Mouse (Mus musculus) midbrain, embryonic 14.5 days (tissue): ENCODE data around the gene Lysmd4. TPM values are rescaled to one million over a fixed set of nuclear protein-coding genes. Genes with fewer than 3 reads are reported as not detected.
"Not testable (repeated sequence)": the region's sequence is repeated elsewhere in the genome, so short reads cannot be mapped to it uniquely, and the experiment has no call there.

ENCODE experiments used
- ATAC-seq: fragments of 200-750 bp; cut with Nextera tagmentation; 2 replicates; pipeline ENCODE4 v1.8.0; 2017; ENCODE audit warnings: moderate number of reproducible peaks, moderate library complexity; ENCODE audit not compliant: low FRiP score, low TSS enrichment
- DNase-seq: peaks from one replicate; pipeline ENCODE4 v3.0.0-alpha.2; 2015
- H3K27ac ChIP-seq: fragments of 300-500 bp; sonication (generic); replicated peaks from 2 replicates; pipeline ENCODE4 v1.5.1; 2014; ENCODE audit warnings: mild to moderate bottlenecking, low read depth, low read length, moderate library complexity
- H3K27me3 ChIP-seq: fragments of 300-500 bp; sonication (generic); 2 replicates; pipeline ENCODE4 v1.6.1; 2014; ENCODE audit warnings: low read length, control low read depth, mixed read lengths; ENCODE audit not compliant: control insufficient read depth, insufficient read depth
- H3K36me3 ChIP-seq: fragments of 300-500 bp; sonication (generic); 2 replicates; pipeline ENCODE4 v1.6.1; 2014; ENCODE audit warnings: low read length, control low read depth; ENCODE audit not compliant: control insufficient read depth, insufficient read depth
- H3K4me1 ChIP-seq: fragments of 300-500 bp; sonication (generic); 2 replicates; pipeline ENCODE4 v1.6.1; 2014; ENCODE audit warnings: mild to moderate bottlenecking, antibody characterized with exemption, low read length, control low read depth; ENCODE audit not compliant: control insufficient read depth, insufficient read depth
- H3K4me2 ChIP-seq: fragments of 300-500 bp; sonication (generic); 2 replicates; pipeline ENCODE4 v1.6.1; 2014; ENCODE audit warnings: mild to moderate bottlenecking, low read length, moderate library complexity
- H3K4me3 ChIP-seq: fragments of 300-500 bp; sonication (generic); replicated peaks from 2 replicates; pipeline ENCODE4 v1.5.1; 2014; ENCODE audit warnings: low read depth, low read length
- H3K9ac ChIP-seq: fragments of 300-500 bp; sonication (generic); replicated peaks from 2 replicates; pipeline ENCODE4 v1.6.1; 2014; ENCODE audit warnings: mild to moderate bottlenecking, low read length, moderate library complexity
- H3K9me3 ChIP-seq: fragments of 300-500 bp; sonication (generic); 2 replicates; pipeline ENCODE4 v1.6.1; 2016; ENCODE audit warnings: low read length, control low read depth, mixed read lengths; ENCODE audit not compliant: control insufficient read depth
- WGBS: fragments of 180-500 bp; shearing (Covaris S2); extraction: QIAGEN DNeasy Blood & Tissue Kit; methylation state at CpG from one replicate; pipeline ENCODE4 v1.1.7; 2014; 5-methylcytosine and 5-hydroxymethylcytosine counted together
- polyA plus RNA-seq: library from polyadenylated mRNA; unstranded; fragments of >200 nt; fragmentation: Nextera tagmentation; extraction: Ambion mirVana; gene quantifications from 2 replicates; pipeline ENCODE4 v1.2.1, GENCODE M21; 2014

Gene Lysmd4
- polyA plus RNA-seq, 1 experiment from 2014 or later: 30.0 TPM

DNA sequence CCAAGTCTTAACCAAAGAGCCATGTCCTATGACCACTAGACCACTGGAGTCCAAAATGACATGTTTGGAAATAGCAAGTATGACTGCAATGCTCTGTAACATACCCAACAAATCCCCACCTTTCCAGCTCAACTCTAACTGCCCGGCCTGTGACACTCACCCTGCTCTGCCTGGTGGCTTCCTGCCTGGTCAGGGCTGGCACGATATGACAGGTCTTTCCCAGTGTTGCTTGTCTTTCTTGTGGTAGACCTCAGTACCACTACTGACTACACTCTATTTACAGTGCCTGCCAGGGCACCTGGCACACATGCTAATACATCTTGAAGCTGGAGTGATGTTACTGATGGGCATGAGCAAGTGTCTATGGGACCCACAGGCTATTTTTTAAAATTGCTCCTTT lies 15.4 kb downstream of the Lysmd4 start:
- DNase-seq: no peak
- 97% methylated on average over 2 of the region's 2 CpGs for WGBS
- no peak overlapping the region for H3K4me2 ChIP-seq
- no peaks in the 10 kb centered on the region for H3K4me1 ChIP-seq
- no peak overlapping the region for H3K4me3 ChIP-seq
- H3K36me3 ChIP-seq: peaks cover 36% of the 10 kb centered on the region
- no peak overlapping the region for H3K27ac ChIP-seq
- H3K27me3 ChIP-seq: no peaks in the 10 kb centered on the region
- no peaks in the 10 kb centered on the region for H3K9me3 ChIP-seq
- ATAC-seq: no peak
- H3K9ac ChIP-seq: no peak overlapping the region

DNA sequence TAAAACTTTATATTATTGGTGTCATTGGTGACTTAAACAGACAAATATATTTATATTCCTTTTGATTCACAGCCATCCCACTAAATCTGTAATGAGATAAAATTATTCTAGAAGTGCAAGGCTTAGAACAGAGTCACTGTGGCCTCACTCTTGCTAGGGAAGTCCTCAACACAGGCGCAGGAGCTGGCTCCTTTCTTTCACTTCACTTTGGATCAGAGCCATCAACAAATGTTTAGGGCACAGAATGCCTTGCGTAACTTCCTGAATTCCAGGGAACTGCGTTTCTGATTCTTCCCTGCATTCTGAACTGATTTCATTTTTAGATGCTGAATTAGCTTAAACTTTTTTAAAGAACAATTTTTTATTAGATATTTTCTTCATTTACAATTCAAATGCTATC lies 19.6 kb downstream of the Lysmd4 start:
- no peaks in the 10 kb centered on the region for H3K27me3 ChIP-seq
- no peaks in the 10 kb centered on the region for H3K4me1 ChIP-seq
- no peak overlapping the region for H3K4me2 ChIP-seq
- peaks cover 10% of the 10 kb centered on the region for H3K36me3 ChIP-seq
- DNase-seq: no peak
- H3K9me3 ChIP-seq: no peaks in the 10 kb centered on the region
- ATAC-seq: no peak
- 93% methylated on average over 3 of the region's 3 CpGs for WGBS
- H3K27ac ChIP-seq: no peak overlapping the region
- H3K4me3 ChIP-seq: no peak overlapping the region
- H3K9ac ChIP-seq: no peak overlapping the region

DNA sequence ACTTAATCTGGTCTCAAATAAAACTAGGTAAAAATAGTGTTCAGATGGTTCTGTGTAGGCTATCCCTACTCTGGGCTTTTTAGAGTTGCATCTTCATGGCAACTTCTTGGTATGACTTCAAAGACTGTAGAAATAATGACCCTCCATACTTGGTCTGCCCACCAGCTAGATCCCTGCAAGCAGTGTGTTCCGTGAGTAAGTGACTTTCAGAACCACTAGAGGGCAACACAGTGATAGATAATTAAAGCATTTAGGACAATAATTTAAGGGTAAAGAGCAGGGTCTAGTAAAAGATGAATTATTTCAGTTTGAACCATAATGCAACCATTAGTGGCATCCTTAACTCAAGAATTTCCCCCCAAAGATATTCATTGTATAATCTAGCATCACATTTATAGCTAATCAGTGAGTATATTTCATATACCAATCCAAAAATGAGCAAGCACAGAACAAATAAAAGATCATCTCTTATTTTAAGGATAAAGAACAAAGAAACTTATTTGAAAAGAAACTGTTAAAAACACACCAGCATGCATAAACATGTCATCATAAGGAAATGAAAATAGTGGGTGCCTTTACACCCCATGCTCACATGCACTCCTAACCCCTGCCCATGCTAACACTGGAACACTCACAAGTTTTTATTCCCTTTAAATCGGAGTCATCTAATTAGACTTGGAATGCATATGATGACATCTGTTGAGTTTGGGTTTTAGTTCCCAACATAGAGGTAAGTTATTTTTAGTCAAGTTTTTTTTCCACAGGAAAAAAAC lies 21.0 kb downstream of the Lysmd4 start:
- Histone ChIP-seq H3K4me3 (no peak overlapping the region), H3K27ac (no peak overlapping the region), H3K4me2 (no peak overlapping the region), H3K9ac (no peak overlapping the region), H3K36me3 (peaks cover 7% of the 10 kb centered on the region), H3K9me3 (no peaks in the 10 kb centered on the region), H3K27me3 (no peaks in the 10 kb centered on the region), H3K4me1 (no peaks in the 10 kb centered on the region)
- WGBS: 51% methylated on average over 2 of the region's 2 CpGs
- ATAC-seq: no peak
- DNase-seq: peak; percentile 82

DNA sequence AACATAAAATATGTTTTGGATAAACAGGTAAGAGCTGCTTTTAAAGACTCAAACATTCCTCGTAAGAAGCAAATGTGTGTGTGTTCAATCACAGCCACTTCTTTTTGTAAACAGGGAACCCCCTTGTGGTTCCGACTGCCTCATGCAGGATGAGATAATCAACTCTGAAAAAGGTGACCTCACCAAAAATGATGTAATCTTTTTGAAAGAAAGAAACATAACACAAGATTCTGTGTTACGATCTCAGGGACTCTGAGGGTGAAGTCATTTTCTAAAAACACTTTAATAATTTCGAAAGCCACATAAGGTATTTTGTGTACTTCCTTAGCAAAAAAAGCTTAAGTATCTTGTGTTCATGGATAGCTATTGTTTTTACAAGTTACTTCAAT lies 21.5 kb downstream of the Lysmd4 start:
- 76% methylated on average over 4 of the region's 4 CpGs for WGBS
- H3K36me3 ChIP-seq: peaks cover 7% of the 10 kb centered on the region
- DNase-seq (peak; percentile 12), ATAC-seq (no peak)
- no peaks in the 10 kb centered on the region for H3K27me3 ChIP-seq
- no peak overlapping the region for H3K27ac ChIP-seq
- H3K4me2 ChIP-seq: no peak overlapping the region
- H3K9ac ChIP-seq: no peak overlapping the region
- no peak overlapping the region for H3K4me3 ChIP-seq
- no peaks in the 10 kb centered on the region for H3K9me3 ChIP-seq
- H3K4me1 ChIP-seq: no peaks in the 10 kb centered on the region

DNA sequence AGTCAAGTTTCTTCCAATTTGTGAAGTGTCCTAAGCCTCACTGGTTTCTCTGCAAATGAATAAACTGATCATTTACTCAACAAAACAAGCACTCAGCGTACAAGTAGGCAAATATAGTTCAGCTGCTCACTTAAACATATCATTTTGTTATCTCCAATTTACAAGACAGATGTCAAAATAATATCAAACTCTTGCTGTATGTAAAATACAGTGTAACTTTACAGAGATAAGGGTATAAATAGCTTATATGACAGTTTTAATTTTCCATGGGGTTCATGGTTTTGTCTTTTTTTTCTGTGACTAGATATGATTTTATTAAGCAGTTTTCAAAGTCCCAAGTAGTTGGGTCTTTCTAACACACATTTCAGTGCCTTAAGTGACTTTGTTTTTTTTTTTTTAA lies 22.9 kb downstream of the Lysmd4 start:
- 91% methylated on average over 1 of the region's 1 CpGs for WGBS
- H3K9ac ChIP-seq: no peak overlapping the region

DNA sequence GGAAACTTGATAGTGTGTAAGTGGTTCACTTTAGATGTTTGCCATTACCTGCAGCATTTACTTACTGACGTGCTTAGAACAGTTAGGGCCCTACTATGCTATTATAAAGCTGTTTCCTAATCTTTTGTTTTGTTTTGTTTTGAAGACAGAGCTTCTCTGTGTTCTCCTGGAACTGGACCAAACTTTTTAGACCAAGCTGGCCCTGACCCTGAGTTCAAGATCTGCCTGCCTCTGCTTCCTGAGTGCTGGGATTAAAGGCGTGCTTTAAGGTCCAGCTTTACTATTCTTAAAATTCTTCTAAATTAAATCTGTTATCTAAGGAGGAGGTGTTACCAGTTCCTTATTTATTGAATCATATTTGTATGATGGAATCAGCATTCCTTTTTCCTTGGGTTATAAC lies 23.7 kb downstream of the Lysmd4 start:
- Histone ChIP-seq H3K4me1 (no peaks in the 10 kb centered on the region), H3K4me2 (no peak overlapping the region), H3K27me3 (no peaks in the 10 kb centered on the region), H3K9me3 (no peaks in the 10 kb centered on the region), H3K36me3 (peaks cover 7% of the 10 kb centered on the region), H3K9ac (no peak overlapping the region), H3K4me3 (no peak overlapping the region), H3K27ac (no peak overlapping the region)
- WGBS: 88% methylated on average over 2 of the region's 2 CpGs
- DNase-seq (no peak), ATAC-seq (no peak)

More for the DNA sequence above, 22.9 kb downstream of the Lysmd4 start:
- H3K4me2 ChIP-seq: no peak overlapping the region
- no peak for DNase-seq
- no peak overlapping the region for H3K4me3 ChIP-seq
- H3K9me3 ChIP-seq: no peaks in the 10 kb centered on the region
- no peak overlapping the region for H3K27ac ChIP-seq
- no peak for ATAC-seq
- H3K4me1 ChIP-seq: no peaks in the 10 kb centered on the region
- no peaks in the 10 kb centered on the region for H3K27me3 ChIP-seq
- peaks cover 7% of the 10 kb centered on the region for H3K36me3 ChIP-seq

DNA sequence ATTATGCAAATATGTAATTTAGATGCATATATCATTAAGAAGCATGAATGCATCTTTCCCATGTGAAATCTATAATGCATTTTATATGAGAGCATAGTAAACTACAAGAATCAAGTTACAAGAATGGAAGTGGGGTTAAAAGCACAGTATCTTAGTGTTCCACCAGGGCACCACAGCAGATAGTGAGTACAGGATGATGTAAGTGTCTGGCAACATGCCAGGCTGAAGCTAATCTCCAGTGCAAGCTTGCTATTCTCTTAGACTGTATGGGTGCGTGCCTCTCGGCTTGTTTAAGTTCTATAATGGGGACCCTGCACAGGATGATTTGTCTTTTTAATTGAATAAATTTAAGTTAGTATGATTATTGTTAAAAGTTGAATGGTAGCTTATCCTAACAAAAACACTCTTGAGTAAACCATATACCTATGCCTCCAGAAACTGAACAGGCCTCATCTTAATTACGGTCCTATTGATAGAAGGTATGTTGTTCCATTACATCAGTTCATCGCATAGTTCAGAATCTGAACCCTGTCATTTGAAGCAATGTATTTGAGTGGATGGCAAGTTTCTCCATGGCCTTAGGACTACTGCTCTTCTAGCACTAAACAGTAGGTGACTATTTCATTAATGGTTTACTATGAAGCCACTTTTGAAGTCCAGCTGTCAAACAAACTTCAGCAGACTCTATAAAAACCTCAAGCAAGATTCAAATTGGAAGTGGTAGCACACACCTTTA lies 37.7 kb downstream of the Lysmd4 start:
- Histone ChIP-seq H3K4me2 (no peak overlapping the region), H3K9ac (no peak overlapping the region), H3K4me1 (no peaks in the 10 kb centered on the region), H3K9me3 (no peaks in the 10 kb centered on the region), H3K27me3 (no peaks in the 10 kb centered on the region), H3K36me3 (peaks cover 17% of the 10 kb centered on the region), H3K4me3 (no peak overlapping the region), H3K27ac (no peak overlapping the region)
- DNase-seq (peak; percentile 82), ATAC-seq (no peak)
- WGBS: 68% methylated on average over 4 of the region's 4 CpGs

DNA sequence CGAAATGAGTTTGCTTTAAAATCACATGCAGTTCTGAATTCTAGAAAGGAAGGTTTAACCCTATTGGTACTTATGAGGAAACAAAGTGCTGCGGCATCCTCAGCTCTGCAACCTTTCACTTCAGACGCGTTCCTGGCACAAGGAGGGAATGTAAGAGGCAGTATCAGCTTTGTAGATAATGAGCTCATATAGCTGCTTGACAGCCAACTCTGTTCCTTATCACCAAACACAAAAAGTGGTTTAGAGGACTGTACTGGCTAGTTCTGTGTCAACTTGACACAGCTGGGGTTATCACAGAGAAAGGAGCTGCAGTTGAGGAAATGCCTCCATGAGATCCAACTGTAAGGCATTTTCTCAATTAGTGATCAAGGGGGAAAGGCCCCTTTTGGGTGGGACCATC lies 48.1 kb downstream of the Lysmd4 start:
- H3K4me1 ChIP-seq, H3K4me2 ChIP-seq, H3K27ac ChIP-seq, H3K9me3 ChIP-seq, DNase-seq, ATAC-seq, H3K36me3 ChIP-seq, H3K9ac ChIP-seq, H3K4me3 ChIP-seq, H3K27me3 ChIP-seq: not testable (repeated sequence)
- 97% methylated on average over 4 of the region's 4 CpGs for WGBS

DNA sequence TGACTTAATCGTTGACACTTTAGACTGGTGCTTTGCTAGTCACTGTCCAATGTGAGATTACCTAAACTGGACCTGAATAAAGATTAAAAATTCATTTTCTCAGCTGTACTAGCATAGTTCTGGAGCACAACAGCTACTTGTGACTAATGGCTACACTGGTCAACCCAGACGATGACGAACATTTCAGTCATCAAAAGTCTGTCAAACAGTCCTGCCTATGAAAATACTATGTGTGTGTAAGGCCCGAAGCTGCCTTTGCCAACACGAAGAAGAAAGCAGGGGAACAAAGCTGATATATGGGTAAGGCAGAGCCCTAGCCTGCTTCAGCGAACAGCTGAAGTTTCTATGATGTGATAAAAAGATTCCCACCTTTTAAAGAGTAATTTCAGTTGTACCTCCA lies 61.2 kb downstream of the Lysmd4 start:
- DNase-seq (no peak), ATAC-seq (no peak)
- Histone ChIP-seq H3K36me3 (no peaks in the 10 kb centered on the region), H3K4me1 (no peaks in the 10 kb centered on the region), H3K4me2 (no peak overlapping the region), H3K9me3 (no peaks in the 10 kb centered on the region), H3K9ac (no peak overlapping the region), H3K4me3 (no peak overlapping the region), H3K27me3 (no peaks in the 10 kb centered on the region), H3K27ac (no peak overlapping the region)
- WGBS: 94% methylated on average over 6 of the region's 6 CpGs
